Mouse (Mus musculus): Measurements from ENCODE around the gene Fez1. TPM values are rescaled to one million over a fixed set of nuclear protein-coding genes. Genes with fewer than 3 reads are reported as not detected.

Fez1 gene
- polyA plus RNA-seq, 1 experiment from 2014 or later: 7.2 TPM

DNA sequence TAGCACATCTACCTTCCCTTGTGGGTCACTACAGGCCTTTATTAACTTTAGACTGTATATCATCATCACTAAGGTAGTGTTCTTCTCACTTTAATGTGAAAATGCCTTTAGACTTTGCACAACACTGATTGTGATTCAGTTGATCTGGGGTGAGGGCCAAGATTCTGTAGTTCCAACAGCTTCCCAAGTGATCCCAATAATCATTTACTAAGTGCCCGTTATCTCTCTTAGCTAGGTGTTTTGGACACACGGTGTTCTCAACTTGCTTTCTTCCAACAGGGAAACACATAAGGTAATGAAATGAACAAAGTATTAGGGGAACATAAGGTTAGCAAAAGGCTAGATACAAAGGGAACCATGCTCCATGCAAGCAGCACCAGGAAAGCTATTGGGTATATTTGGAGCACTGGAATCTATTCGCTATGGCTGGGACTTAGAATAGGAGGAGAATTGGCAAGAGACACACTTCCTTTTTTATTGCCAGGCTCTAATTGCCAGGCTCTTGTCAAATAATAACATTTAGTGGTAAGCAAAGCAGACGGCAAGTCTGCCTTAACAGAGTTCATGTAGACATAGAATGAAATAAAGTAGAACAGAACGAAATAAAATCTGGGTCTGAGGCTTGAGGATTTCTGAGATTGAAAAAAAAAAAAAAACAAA lies 13.4 kb upstream of the Fez1 start:
- Histone ChIP-seq H3K36me3 (no peaks in the 10 kb centered on the region), H3K9ac (no peak overlapping the region), H3K27me3 (no peaks in the 10 kb centered on the region), H3K4me2 (no peak overlapping the region), H3K4me3 (replicated peaks) (no peak overlapping the region), H3K27ac (no peak overlapping the region), H3K9me3 (replicated peaks) (no peaks in the 10 kb centered on the region), H3K4me1 (peaks cover 8% of the 10 kb centered on the region; the same call in 1 of the 2 replicates)
- ATAC-seq (replicated peaks; ENCODE audit: low FRiP score): no peak
- 70% methylated on average over 5 of the region's 5 CpGs for WGBS

DNA sequence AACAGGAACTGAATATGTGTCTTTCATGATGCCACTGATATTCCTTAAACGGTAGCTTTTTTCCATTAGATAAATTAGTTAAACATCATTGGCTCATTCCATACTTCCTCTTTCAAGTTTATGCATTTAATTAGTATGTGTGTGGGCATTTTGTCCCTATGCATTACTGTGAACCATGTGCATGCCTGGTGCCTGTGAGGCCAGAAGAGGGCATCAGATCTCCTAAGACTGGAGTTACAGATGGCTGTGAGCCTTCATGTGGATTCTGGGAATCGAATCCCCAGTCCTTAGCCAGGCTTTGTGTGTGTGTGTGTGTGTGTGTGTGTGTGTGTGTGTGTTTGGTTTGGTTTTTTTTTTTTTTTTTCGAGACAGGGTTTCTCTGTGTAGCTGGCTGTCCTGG lies 7.2 kb upstream of the Fez1 start:
- H3K9me3 ChIP-seq (replicated peaks): no peaks in the 10 kb centered on the region
- no peak overlapping the region for H3K9ac ChIP-seq
- H3K4me3 ChIP-seq (replicated peaks): no peak overlapping the region
- 75% methylated on average over 3 of the region's 3 CpGs for WGBS
- H3K4me1 ChIP-seq: no peaks in the 10 kb centered on the region
- H3K4me2 ChIP-seq: no peak overlapping the region
- no peaks in the 10 kb centered on the region for H3K36me3 ChIP-seq
- H3K27ac ChIP-seq: no peak overlapping the region
- ATAC-seq (replicated peaks; ENCODE audit: low FRiP score): no peak
- H3K27me3 ChIP-seq: no peaks in the 10 kb centered on the region

DNA sequence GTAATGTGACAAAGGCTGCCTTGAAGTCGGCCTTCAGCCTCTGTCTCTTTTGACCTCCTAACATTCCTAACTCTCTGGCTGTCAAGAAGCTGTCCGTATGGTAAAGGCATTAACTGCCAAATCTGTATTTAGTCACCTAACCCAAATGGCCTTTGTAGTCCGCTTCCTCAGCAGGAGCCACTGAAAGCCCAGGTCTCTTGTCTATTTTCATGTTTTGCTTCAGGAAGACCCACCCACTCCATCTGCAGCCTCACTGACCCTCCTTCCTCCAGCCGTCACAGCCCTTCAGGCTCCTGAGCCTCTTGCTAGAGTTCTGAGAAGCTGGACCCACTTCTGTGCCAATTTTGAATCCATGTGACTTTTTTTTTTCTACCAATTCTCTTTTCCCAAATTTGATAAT lies 2.8 kb upstream of the Fez1 start:
- Histone ChIP-seq H3K4me3 (replicated peaks) (no peak overlapping the region), H3K9ac (no peak overlapping the region), H3K27ac (no peak overlapping the region), H3K36me3 (no peaks in the 10 kb centered on the region), H3K9me3 (replicated peaks) (no peaks in the 10 kb centered on the region), H3K27me3 (no peaks in the 10 kb centered on the region), H3K4me2 (no peak overlapping the region), H3K4me1 (peaks cover 7% of the 10 kb centered on the region; the same call in 1 of the 2 replicates)
- 42% methylated on average over 4 of the region's 4 CpGs for WGBS
- no peak for ATAC-seq (replicated peaks; ENCODE audit: low FRiP score)

DNA sequence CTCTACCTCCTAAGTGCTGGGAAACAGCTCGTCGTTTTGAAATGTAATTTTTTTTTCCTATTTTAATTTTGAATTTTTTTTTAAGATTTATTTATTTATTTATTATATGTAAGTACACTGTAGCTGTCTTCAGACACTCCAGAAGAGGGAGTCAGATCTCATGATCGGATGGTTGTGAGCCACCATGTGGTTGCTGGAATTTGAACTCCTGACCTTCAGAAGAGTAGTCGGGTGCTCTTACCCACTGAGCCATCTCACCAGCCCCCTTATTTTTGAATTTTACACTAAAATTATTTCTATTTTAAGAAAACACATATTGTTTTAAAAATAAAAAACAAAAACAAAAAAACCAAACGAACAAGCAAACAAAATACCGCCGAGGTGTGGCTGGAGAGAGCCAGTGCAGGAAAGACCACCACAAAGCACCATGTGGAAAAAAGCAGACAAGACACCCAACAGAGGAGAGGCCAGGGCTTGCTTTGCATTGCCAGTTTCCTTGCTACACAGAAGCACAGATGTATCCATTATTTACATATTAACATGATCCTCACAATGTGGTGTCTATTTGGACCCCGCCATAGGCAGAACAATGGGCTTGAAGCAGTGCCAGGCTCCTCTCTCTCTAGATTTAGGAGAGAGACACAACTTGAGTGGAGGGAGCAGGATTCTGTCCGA lies 558 bp upstream of the Fez1 start:
- H3K4me1 ChIP-seq: peaks cover 7% of the 10 kb centered on the region; the same call in 1 of the 2 replicates
- no peak overlapping the region for H3K27ac ChIP-seq
- H3K9me3 ChIP-seq (replicated peaks): no peaks in the 10 kb centered on the region
- H3K9ac ChIP-seq: no peak overlapping the region
- no peaks in the 10 kb centered on the region for H3K27me3 ChIP-seq
- H3K36me3 ChIP-seq: no peaks in the 10 kb centered on the region
- peak overlapping the region; percentile 8 for H3K4me2 ChIP-seq
- no peak overlapping the region for H3K4me3 ChIP-seq (replicated peaks)
- no peak for ATAC-seq (replicated peaks; ENCODE audit: low FRiP score)
- WGBS: 52% methylated on average over 9 of the region's 9 CpGs

GRCm38 (mm10) chr9:36822024-36822423 lies 360 bp downstream of the Fez1 start:
- Histone ChIP-seq H3K27ac (no peak overlapping the region), H3K4me3 (replicated peaks) (no peak overlapping the region), H3K9ac (no peak overlapping the region), H3K36me3 (no peaks in the 10 kb centered on the region), H3K27me3 (no peaks in the 10 kb centered on the region), H3K4me2 (peak overlapping the region; percentile 8; the same call in 1 of the 2 replicates), H3K9me3 (replicated peaks) (no peaks in the 10 kb centered on the region), H3K4me1 (peaks cover 7% of the 10 kb centered on the region; the same call in 1 of the 2 replicates)
- no peak for ATAC-seq (replicated peaks; ENCODE audit: low FRiP score)
- 43% methylated on average over 2 of the region's 2 CpGs for WGBS

DNA sequence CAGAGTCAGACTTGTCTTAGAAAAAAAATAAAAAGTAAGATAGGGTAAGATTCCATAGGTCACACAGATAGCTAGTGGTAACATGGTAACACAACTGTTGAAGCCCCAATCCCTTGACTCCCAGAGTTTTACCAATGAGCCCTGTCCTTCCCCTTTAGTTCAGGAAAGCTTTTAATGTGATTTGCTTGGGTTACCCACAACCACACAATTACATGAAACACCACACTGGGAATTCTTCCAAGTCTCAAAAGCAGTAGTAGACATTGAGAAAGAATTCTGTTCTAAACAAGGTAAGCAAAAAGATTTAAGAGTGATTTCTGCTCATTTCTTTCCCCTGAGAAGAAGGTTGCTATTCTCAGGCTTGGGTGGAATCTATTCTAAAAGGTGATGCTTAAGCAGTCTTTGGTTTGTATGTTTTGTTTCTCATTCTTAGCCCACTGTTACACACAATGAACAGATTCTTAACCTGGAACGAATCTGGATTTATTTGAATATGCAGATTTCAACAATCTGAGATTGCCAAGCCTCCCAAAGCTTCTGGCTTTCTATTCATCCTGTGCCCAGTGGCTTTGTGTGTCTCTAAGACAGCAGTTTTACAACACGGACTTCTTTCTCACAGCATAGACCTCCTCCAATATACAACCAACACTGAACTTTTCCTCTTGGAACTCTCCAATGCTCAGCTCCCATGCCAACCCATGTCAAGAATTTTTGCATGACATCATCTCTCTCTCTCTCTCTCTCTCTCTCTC lies 5.1 kb downstream of the Fez1 start:
- Histone ChIP-seq H3K27ac (no peak overlapping the region), H3K4me1 (peaks cover 1% of the 10 kb centered on the region; the same call in 1 of the 2 replicates), H3K4me2 (no peak overlapping the region), H3K9ac (no peak overlapping the region), H3K9me3 (replicated peaks) (no peaks in the 10 kb centered on the region), H3K36me3 (no peaks in the 10 kb centered on the region), H3K4me3 (replicated peaks) (no peak overlapping the region), H3K27me3 (0 out of 2 replicates have a peak, but pooled peaks cover 5% of the 10 kb centered on the region)
- no peak for ATAC-seq (replicated peaks; ENCODE audit: low FRiP score)
- 60% methylated on average over 2 of the region's 2 CpGs for WGBS

- no peak for ATAC-seq (replicated peaks; ENCODE audit: low FRiP score)
- Histone ChIP-seq H3K9ac (no peak overlapping the region), H3K9me3 (replicated peaks) (no peaks in the 10 kb centered on the region), H3K36me3 (no peaks in the 10 kb centered on the region), H3K27ac (no peak overlapping the region), H3K27me3 (peaks cover 30% of the 10 kb centered on the region), H3K4me2 (no peak overlapping the region), H3K4me3 (replicated peaks) (no peak overlapping the region), H3K4me1 (peaks cover 11% of the 10 kb centered on the region; the same call in 1 of the 2 replicates)
- 71% methylated on average over 6 of the region's 6 CpGs for WGBS
Measured at GRCm38 (mm10) chr9:36831401-36831800, 9.7 kb downstream of the Fez1 start.

GRCm38 (mm10) chr9:36832529-36832928 lies 10.9 kb downstream of the Fez1 start:
- under 1% methylated on average over 32 of the region's 32 CpGs for WGBS
- Histone ChIP-seq H3K4me3 (replicated peaks) (peak overlapping the region; percentile 52), H3K27ac (no peak overlapping the region), H3K4me2 (peak overlapping the region; percentile 86), H3K4me1 (peaks cover 11% of the 10 kb centered on the region; the same call in 1 of the 2 replicates), H3K36me3 (no peaks in the 10 kb centered on the region), H3K9me3 (replicated peaks) (no peaks in the 10 kb centered on the region), H3K27me3 (peaks cover 30% of the 10 kb centered on the region), H3K9ac (no peak overlapping the region)
- ATAC-seq (replicated peaks; ENCODE audit: low FRiP score): peak; percentile 93

GRCm38 (mm10) chr9:36833043-36833881 lies 11.6 kb downstream of the Fez1 start:
- peak overlapping the region; percentile 29; the same call in 1 of the 2 replicates for H3K9ac ChIP-seq
- H3K4me3 ChIP-seq (replicated peaks): peak overlapping the region; percentile 52
- WGBS: 2% methylated on average over 31 of the region's 31 CpGs
- no peak overlapping the region for H3K27ac ChIP-seq
- H3K36me3 ChIP-seq: no peaks in the 10 kb centered on the region
- peaks cover 11% of the 10 kb centered on the region; the same call in 1 of the 2 replicates for H3K4me1 ChIP-seq
- ATAC-seq (replicated peaks; ENCODE audit: low FRiP score): peak; percentile 63
- H3K4me2 ChIP-seq: peak overlapping the region; percentile 86
- no peaks in the 10 kb centered on the region for H3K9me3 ChIP-seq (replicated peaks)
- peaks cover 30% of the 10 kb centered on the region for H3K27me3 ChIP-seq

DNA sequence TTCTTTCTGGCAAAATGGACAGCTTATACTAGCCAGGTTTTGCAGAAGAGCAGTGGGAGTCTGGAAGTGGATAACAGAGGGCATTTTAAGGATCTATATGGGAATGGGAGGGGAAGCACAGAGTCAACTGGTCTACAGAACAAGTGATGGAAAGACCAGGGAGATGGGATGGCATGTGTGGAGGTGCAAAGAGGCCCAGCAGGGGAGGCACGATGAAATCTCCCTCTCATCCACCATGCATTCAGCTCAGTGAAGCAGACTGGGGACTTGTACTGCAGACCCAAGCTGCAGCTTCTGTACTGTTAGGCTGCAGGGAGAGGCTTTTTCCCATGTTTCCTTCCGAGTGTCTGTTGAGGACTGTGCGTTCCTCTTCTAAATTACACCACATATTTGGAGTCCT lies 12.2 kb downstream of the Fez1 start:
- ATAC-seq (replicated peaks; ENCODE audit: low FRiP score): no peak
- H3K9me3 ChIP-seq (replicated peaks): no peaks in the 10 kb centered on the region
- peak overlapping the region; percentile 52 for H3K4me3 ChIP-seq (replicated peaks)
- no peak overlapping the region for H3K27ac ChIP-seq
- H3K4me2 ChIP-seq: peak overlapping the region; percentile 86
- peaks cover 11% of the 10 kb centered on the region; the same call in 1 of the 2 replicates for H3K4me1 ChIP-seq
- no peak overlapping the region; the same call in 1 of the 2 replicates for H3K9ac ChIP-seq
- H3K36me3 ChIP-seq: no peaks in the 10 kb centered on the region
- WGBS: 46% methylated on average over 3 of the region's 3 CpGs
- H3K27me3 ChIP-seq: peaks cover 30% of the 10 kb centered on the region

DNA sequence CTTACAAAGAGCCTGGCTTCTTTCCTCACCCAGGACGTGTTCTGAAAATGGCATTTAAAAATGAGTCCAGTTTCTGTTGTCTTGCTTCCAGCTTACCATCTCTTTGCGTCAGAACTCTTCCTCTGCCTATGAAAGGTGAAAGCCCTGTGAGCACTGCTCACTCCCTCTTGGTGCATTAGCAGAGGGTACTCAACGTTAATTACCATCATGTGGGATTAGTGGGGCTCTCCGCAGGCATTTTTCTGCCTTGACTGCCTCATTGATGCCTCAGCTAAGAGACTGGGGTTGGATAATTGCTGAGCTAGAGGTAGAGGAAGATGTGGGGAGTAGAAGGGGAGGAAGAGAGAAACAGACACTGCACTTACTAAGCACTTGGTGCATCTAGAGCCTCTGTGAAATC lies 24.7 kb downstream of the Fez1 start:
- ATAC-seq (replicated peaks; ENCODE audit: low FRiP score): no peak
- no peak overlapping the region for H3K4me3 ChIP-seq (replicated peaks)
- WGBS: 49% methylated on average over 4 of the region's 4 CpGs

More for the DNA sequence above, 24.7 kb downstream of the Fez1 start:
- H3K27me3 ChIP-seq: no peaks in the 10 kb centered on the region
- no peak overlapping the region for H3K4me2 ChIP-seq
- H3K9ac ChIP-seq: no peak overlapping the region
- H3K27ac ChIP-seq: no peak overlapping the region
- no peaks in the 10 kb centered on the region for H3K4me1 ChIP-seq
- no peaks in the 10 kb centered on the region for H3K9me3 ChIP-seq (replicated peaks)
- H3K36me3 ChIP-seq: no peaks in the 10 kb centered on the region
